ENCODE assay signal across 15 mouse cellular contexts in genomic region chr4:151222635-151223034, GRCm38 (mm10).
DNase-seq lines count a peak whose midpoint lies in the region; ATAC-seq and TF ChIP-seq lines count a peak whose summit lies in the region.
"Had no signal": no experiment of that assay in that cellular context is flagged by ENCODE, and none has a peak within 500 bp of the region (broad histone marks: within the 10 kb centered on the region; RNA-seq: fewer than 3 reads in every experiment).

No protein-coding gene starts in this region.

- H3K4me2 ChIP-seq in lung, embryonic 16.5 days (ENCODE audit: low read depth, low read length) = no peak overlapping the region
- no peak overlapping the region for H3K4me2 ChIP-seq in forebrain, embryonic 14.5 days (ENCODE audit: low read length)
- H3K4me2 ChIP-seq in hindbrain, embryonic 15.5 days = no peak overlapping the region
- H3K4me2 ChIP-seq in midbrain, postnatal 0 days (ENCODE audit: low read depth, low read length, poor library complexity, severe bottlenecking) = no peak overlapping the region
- H3K4me2 ChIP-seq: liver, embryonic 12.5 days had no signal

- H3K27ac ChIP-seq in lung, embryonic 16.5 days (ENCODE audit: low read length) = no peak overlapping the region
- peak overlapping the region; percentile 27; the same call in 1 of the 2 replicates for H3K27ac ChIP-seq in forebrain, embryonic 14.5 days (ENCODE audit: low read depth, low read length)
- peak overlapping the region; percentile 78 for H3K27ac ChIP-seq in hindbrain, embryonic 15.5 days (replicated peaks)
- 0 out of 2 replicates have a peak overlapping the region, but pooled peaks have one; percentile 47 for H3K27ac ChIP-seq in midbrain, postnatal 0 days (ENCODE audit: low read depth, low read length)
- H3K27ac ChIP-seq: left cerebral cortex, adult 2 months; liver, embryonic 12.5 days had no signal

- TF ChIP-seq CTCF in midbrain, postnatal 0 days (IDR thresholded peaks at IDR 0.05) = peak; percentile 40

- ATAC-seq in lung, embryonic 16.5 days (ENCODE audit: low read depth) = peak; percentile 67
- ATAC-seq in forebrain, embryonic 14.5 days = peak; percentile 51
- ATAC-seq in hindbrain, embryonic 15.5 days (ENCODE audit: low FRiP score, low read depth) = no peak
- ATAC-seq in midbrain, postnatal 0 days (ENCODE audit: low FRiP score) = peak; percentile 50; the same call in 1 of the 2 replicates
- ATAC-seq: activated CD4-positive, CD25-positive, alpha-beta regulatory T cell, adult 4 months; liver, embryonic 12.5 days had no signal

- no peak overlapping the region for H3K9ac ChIP-seq in lung, embryonic 16.5 days (ENCODE audit: low read length)
- H3K9ac ChIP-seq in forebrain, embryonic 14.5 days (ENCODE audit: low read length) = peak overlapping the region; percentile 32; the same call in 1 of the 2 replicates
- no peak overlapping the region for H3K9ac ChIP-seq in hindbrain, embryonic 15.5 days
- 0 out of 2 replicates have a peak overlapping the region, but pooled peaks have one; percentile 29 for H3K9ac ChIP-seq in midbrain, postnatal 0 days (replicated peaks; ENCODE audit: low read length, poor library complexity, severe bottlenecking)
- H3K9ac ChIP-seq: liver, embryonic 12.5 days had no signal

- H3K4me1 ChIP-seq in lung, embryonic 16.5 days (replicated peaks; ENCODE audit: control insufficient read depth, insufficient read depth, low read length) = peaks cover 6% of the 10 kb centered on the region; the same call in 1 of the 2 replicates
- H3K4me1 ChIP-seq in forebrain, embryonic 14.5 days (ENCODE audit: control insufficient read depth, insufficient read depth, low read length) = peaks cover 9% of the 10 kb centered on the region; the same call in 1 of the 2 replicates
- H3K4me1 ChIP-seq in hindbrain, embryonic 15.5 days (replicated peaks) = peaks cover 36% of the 10 kb centered on the region
- peaks cover 5% of the 10 kb centered on the region; the same call in 1 of the 2 replicates for H3K4me1 ChIP-seq in midbrain, postnatal 0 days (ENCODE audit: insufficient read depth, low read length)
- H3K4me1 ChIP-seq: megakaryocyte, embryonic 14.5 days had no signal

- no peaks in the 10 kb centered on the region for H3K36me3 ChIP-seq in lung, embryonic 16.5 days (ENCODE audit: control insufficient read depth, insufficient read depth, low read length)
- H3K36me3 ChIP-seq in forebrain, embryonic 14.5 days (ENCODE audit: control insufficient read depth, insufficient read depth, low read length) = no peaks in the 10 kb centered on the region
- H3K36me3 ChIP-seq in hindbrain, embryonic 15.5 days = no peaks in the 10 kb centered on the region
- no peaks in the 10 kb centered on the region for H3K36me3 ChIP-seq in midbrain, postnatal 0 days (ENCODE audit: insufficient read depth, low read length)
- H3K36me3 ChIP-seq: liver, embryonic 12.5 days had no signal

- intact Hi-C loops in left cerebral cortex, postnatal 14 days (cut with DNase I) = no loop called here

- no peaks in the 10 kb centered on the region for H3K9me3 ChIP-seq in lung, embryonic 16.5 days (ENCODE audit: control insufficient read depth, low read length)
- H3K9me3 ChIP-seq in forebrain, embryonic 14.5 days (replicated peaks; ENCODE audit: control insufficient read depth, low read length) = no peaks in the 10 kb centered on the region
- no peaks in the 10 kb centered on the region for H3K9me3 ChIP-seq in hindbrain, embryonic 15.5 days
- no peaks in the 10 kb centered on the region for H3K9me3 ChIP-seq in midbrain, postnatal 0 days (ENCODE audit: low read length)
- H3K9me3 ChIP-seq: liver, embryonic 12.5 days had no signal

- WGBS in lung, embryonic 16.5 days = 20% methylated on average over 10 of the region's 10 CpGs
- WGBS in forebrain, embryonic 14.5 days = 4% methylated on average over 10 of the region's 10 CpGs
- 10% methylated on average over 10 of the region's 10 CpGs for WGBS in hindbrain, embryonic 15.5 days
- 13% methylated on average over 10 of the region's 10 CpGs for WGBS in midbrain, postnatal 0 days

- no peak for DNase-seq in lung, postnatal 36 days
- DNase-seq in forebrain, embryonic 14.5 days (ENCODE audit: low spot score) = peak; percentile 60
- peak; percentile 44 for DNase-seq in midbrain, postnatal 0 days (ENCODE audit: low spot score)
- no peak for DNase-seq in left cerebral cortex, adult 9 months (ENCODE audit: low spot score in 2 of 2)
- no peak for DNase-seq in left cerebral cortex, postnatal 14 days (ENCODE audit: low spot score in 2 of 2)
- no peak for DNase-seq in frontal cortex, postnatal 10 days (ENCODE audit: low spot score in 2 of 2)
- DNase-seq: cerebellum, adult 9-10 months; heart, adult 11 months; kidney, adult 18-20 months had no signal

- no peaks in the 10 kb centered on the region for H3K27me3 ChIP-seq in lung, embryonic 16.5 days (ENCODE audit: control insufficient read depth, insufficient read depth, low read depth, low read length)
- H3K27me3 ChIP-seq in forebrain, embryonic 14.5 days (replicated peaks; ENCODE audit: control insufficient read depth, insufficient read depth, low read length) = 0 out of 2 replicates have a peak, but pooled peaks cover 2% of the 10 kb centered on the region
- no peaks in the 10 kb centered on the region for H3K27me3 ChIP-seq in hindbrain, embryonic 15.5 days
- no peaks in the 10 kb centered on the region for H3K27me3 ChIP-seq in midbrain, postnatal 0 days (ENCODE audit: insufficient read depth, low read length)
- H3K27me3 ChIP-seq: liver, embryonic 12.5 days; megakaryocyte, embryonic 14.5 days had no signal

- H3K4me3 ChIP-seq in lung, embryonic 16.5 days (ENCODE audit: low read length) = no peak overlapping the region
- H3K4me3 ChIP-seq in forebrain, embryonic 14.5 days (ENCODE audit: low read depth, low read length) = no peak overlapping the region
- no peak overlapping the region for H3K4me3 ChIP-seq in hindbrain, embryonic 15.5 days
- no peak overlapping the region for H3K4me3 ChIP-seq in midbrain, postnatal 0 days (ENCODE audit: low read depth, low read length)
- H3K4me3 ChIP-seq: left cerebral cortex, adult 2 months; liver, embryonic 12.5 days; megakaryocyte, embryonic 14.5 days had no signal

Comparison
In these comparisons a context has a peak if more than half of its experiments do, and no peak if none do; other contexts are left out.
1. H3K9ac ChIP-seq: peak in forebrain, embryonic 14.5 days (single experiment) and midbrain, postnatal 0 days (single experiment); none in lung, embryonic 16.5 days (single experiment) and hindbrain, embryonic 15.5 days (single experiment).
2. DNase-seq: peak in forebrain, embryonic 14.5 days (single experiment) and midbrain, postnatal 0 days (single experiment); none in lung, postnatal 36 days (single experiment), left cerebral cortex, adult 9 months (0 of 2), left cerebral cortex, postnatal 14 days (0 of 2) and frontal cortex, postnatal 10 days (0 of 2).